Mouse (Mus musculus): ENCODE measurements around the gene Sds.

DNA sequence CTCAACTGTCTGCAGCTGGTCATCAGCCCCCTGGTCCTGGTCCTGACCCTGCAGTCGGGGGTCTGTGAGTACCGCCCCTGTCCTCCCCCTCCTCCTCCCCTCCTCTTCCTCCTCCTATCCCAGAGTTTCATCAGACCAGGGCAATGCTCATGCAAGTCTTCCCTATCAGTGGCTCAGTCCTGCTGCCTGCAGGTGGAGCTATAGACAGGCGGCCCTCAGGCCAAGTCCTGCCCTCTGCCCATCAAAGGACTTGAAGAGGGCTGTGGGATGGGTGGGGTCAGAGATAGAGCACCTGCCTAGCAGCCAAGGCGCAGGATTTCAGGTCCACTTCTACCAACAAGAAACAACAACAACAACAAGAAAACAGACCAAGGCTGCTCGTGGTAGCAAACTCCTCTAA is 49.4 kb downstream of the Sds start:
- no peak for TF ChIP-seq GATA2 (IDR thresholded peaks at IDR 0.05; ENCODE audit: borderline replicate concordance, low read depth, low read length)
- no peak for TF ChIP-seq CTCF (IDR thresholded peaks at IDR 0.05; ENCODE audit: low read depth, low read length)
- no peak for TF ChIP-seq TAL1 (conservative IDR thresholded peaks at IDR 0.05; ENCODE audit: low read depth, low read length)
